Mouse (Mus musculus) kidney, adult 9 months (tissue): ENCODE data around the gene Prkci.

Source experiments
- DNase-seq: peaks from one replicate; pipeline ENCODE4 v3.0.0; 2022

Gene Prkci

GRCm38 (mm10) chr3:31050375-31050774, 54.8 kb downstream of the Prkci start:
- no peak for DNase-seq

- DNase-seq = no peak
These were observed 56.2 kb downstream of the Prkci start for GRCm38 (mm10) chr3:31051730-31052129.

DNA sequence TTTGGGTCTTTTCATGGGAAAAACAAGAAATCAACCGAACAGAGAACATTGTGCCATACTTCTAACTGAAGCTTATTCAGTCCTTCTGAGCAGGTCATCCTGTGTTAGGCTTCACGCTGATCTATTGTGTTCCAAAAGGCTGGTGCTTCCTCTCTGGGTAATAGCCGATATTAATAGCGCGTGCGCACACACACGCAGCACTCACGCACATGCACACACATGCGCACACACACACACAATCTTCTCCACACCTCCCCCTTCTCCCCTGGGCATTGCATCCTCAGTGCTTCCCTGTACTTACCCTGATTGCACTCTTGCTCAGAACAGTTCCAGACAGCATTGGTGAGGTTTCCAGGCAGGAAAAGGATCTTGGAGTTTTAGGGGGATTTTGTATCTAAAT, 57.6 kb downstream of the Prkci start:
- DNase-seq = no peak

GRCm38 (mm10) chr3:31054888-31055287, 59.3 kb downstream of the Prkci start:
- no peak for DNase-seq

GRCm38 (mm10) chr3:31056047-31056650, 60.6 kb downstream of the Prkci start:
- DNase-seq = peak; percentile 53

DNA sequence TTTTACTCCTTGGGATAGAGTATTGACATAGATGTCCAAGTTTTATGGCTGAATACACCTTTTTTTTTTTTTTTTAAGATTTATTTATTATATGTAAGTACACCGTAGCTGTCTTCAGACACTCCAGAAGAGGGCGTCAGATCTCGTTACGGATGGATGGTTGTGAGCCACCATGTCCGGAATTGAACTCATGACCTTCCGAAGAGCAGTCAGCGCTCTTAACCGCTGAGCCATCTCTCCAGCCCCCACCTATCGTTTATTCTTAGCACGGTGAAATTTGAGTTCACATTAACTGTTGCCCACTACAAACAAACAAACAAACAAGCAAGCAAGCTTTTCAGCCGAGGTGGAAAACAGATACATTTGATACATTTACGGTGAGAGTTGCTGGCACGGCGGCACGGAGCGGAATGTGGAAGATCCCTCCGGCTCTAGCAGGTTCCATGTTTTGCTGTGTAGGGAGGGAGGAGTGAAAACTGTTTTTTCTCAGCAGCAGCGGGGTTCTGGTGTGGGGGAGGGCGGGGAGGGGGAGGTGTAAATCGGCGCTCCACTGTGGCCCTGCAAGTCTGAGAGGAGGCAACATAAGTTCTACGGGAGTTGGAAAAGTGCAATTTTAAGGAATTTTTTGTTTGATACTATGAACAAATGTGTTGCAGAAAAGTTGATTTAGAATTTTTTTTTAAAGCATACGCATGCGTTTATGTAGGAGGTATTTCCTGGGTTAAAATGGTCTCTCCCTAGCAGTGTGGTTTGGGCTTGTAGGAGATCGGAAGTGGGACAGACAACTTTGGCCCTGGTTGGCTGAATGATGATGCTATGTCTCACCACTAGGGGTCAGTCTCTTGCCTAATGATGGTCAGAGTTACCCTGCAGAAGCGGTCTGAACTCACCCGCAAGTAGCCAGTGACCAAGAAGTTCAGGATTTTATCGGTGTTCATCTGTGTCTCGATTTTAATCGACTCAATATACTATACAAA, 61.4 kb downstream of the Prkci start:
- peak; percentile 96 for DNase-seq

GRCm38 (mm10) chr3:31060745-31061102, 65.2 kb downstream of the Prkci start:
- DNase-seq = no peak

GRCm38 (mm10) chr3:31061103-31061785, 65.7 kb downstream of the Prkci start:
- DNase-seq = no peak

DNA sequence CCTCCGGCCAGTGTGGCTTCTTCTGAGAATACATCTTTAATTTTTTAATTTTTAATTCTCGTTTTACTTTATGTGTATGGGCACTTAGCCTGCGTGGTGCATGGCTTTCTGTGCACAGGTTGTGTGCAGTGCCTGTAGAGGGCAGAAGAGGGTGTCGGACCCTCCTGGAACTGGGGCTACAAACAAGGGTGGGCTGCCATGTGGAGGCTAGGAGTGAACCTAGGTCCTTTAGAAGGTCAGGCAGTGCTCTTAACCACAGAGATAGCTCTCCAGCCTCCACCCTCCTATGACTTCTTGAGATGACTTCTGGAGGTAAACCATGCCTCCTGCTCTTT, 66.2 kb downstream of the Prkci start:
- no peak for DNase-seq

GRCm38 (mm10) chr3:31062325-31062724, 66.8 kb downstream of the Prkci start:
- DNase-seq = no peak

GRCm38 (mm10) chr3:31068482-31068881, 72.9 kb downstream of the Prkci start:
- no peak for DNase-seq

- no peak for DNase-seq
These were observed 76.3 kb downstream of the Prkci start for GRCm38 (mm10) chr3:31071804-31072203.

DNA sequence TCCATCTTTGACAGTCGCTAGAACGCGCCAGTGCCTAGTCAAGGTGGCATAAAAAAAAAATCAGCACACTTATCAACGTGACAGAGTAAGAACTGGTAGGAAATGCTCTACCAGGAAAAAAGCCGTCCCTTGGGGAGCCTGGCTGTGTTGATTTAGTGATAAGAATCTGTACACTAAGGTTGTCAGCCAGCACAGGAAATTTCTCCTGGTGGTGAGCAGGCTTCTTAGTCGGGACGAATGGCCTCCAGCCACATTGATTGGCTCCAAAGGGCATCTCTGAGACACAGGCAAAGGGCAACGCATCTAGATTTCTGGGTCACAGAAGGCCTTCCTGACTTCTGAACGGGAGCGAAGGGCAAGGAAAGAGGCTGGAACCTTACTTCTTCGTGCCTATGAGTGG, 80.3 kb downstream of the Prkci start:
- peak; percentile 80 for DNase-seq

DNA sequence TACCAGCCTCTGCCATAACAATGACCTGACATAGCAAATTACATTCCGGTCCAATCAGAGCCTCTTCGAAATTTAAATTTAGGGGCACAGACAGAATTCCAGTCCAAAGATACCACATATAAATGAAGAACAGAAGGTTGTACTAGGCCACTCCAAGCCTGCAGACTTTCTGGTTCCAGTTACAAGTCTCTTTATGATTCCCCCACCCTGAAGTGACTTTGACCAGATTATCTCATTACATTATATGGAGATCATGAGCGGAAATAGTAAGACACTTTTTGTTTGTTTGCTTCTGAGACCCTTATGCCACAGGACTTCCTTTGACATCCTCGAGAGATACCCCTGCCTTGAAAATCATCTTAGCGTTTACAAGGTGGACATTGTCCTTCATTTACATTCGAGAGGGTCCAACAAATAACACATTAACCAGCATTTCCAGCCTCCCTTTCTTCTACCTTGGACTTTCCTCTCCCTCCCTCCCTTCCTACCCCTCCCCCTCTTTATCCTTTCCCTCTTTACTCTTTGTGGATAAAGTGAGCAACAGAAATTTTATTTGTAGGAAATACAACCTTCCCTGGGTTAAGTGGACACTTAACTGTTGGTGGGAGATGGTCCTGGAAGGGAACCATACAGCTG, 81.6 kb downstream of the Prkci start:
- peak; percentile 67 for DNase-seq

DNA sequence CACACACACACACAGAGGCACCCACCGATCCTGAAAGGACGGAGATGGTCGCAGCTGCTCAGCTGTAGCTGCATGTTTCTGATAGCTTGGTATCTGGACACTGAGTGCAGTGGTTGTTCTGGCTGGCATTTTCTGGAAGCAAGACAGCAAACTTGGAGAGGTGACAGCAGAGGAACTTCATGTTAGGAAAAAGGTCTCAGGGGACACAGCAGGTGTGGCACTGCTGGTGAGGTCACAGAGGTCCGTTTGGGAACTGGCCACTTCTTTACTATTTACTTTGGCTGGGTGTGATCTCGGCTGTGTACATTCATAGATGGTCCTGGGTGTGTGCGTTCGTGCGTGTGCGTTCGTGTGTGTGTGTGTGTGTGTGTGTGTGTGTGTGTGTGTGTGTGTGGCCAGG, 83.9 kb downstream of the Prkci start:
- DNase-seq = no peak

- peak; percentile 65 for DNase-seq
These were observed 85.4 kb downstream of the Prkci start for GRCm38 (mm10) chr3:31080791-31081502.

DNA sequence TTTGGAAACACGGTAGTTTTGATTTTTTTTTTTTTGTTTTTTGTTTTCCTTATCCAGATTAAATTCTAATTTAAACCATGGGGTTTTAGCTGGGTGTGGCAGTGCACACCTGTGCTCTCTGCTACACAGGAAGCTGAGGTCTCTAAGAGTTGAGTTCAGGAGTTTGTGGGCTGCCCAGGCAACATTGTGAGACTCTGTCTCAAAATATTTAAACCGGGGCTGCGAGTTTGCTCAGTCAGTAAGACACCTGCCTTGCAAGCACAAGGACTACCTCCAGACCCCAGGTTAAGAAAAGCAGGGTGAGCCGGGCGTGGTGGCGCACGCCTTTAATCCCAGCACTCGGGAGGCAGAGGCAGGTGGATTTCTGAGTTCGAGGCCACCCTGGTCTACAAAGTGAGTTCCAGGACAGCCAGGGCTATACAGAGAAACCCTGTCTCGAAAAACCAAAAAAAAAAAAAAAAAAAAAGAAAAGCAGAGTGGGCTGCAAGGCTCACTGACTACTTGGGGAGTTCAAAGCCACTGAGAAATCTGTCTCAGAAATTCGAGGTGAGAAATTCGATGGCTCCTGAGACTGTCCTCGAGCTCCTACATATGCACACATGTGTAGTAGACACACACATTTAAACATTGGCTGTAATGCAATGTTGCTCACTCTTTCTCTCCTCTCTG, 87.4 kb downstream of the Prkci start:
- no peak for DNase-seq

- DNase-seq = peak; percentile 81
These were observed 88.1 kb downstream of the Prkci start for GRCm38 (mm10) chr3:31083507-31084245.

DNA sequence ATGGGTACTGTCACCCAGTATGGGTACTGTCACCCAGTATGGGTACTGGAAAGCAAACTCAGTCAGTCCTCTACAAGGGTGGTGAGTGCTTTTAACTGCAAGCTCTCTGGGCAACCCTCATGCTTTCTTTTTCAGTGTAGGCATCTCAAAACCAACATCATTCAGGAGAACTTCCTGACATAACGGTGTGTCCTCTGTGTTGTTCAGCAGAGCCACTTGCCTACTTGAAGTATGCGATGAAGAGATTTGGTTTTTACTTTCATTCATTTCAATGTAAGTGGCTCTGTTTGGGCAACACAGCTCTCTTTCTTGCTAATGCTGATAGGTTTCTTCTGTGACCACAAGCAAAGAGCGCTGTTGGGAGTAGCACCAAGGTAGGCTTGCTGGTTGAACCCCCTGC, 89.5 kb downstream of the Prkci start:
- no peak for DNase-seq

GRCm38 (mm10) chr3:31088789-31089775, 93.5 kb downstream of the Prkci start:
- DNase-seq = no peak
